Mouse (Mus musculus): ENCODE data around the gene Dock7.

- no peak for TF ChIP-seq CTCF (IDR thresholded peaks at IDR 0.05; ENCODE audit: low read depth, low read length)
- TF ChIP-seq POLR2A (IDR thresholded peaks at IDR 0.05; ENCODE audit: borderline replicate concordance, low read depth, low read length): no peak
Observed at GRCm38 (mm10) chr4:99161457-99161971, 40.8 kb upstream of the Dock7 start.

All from bone marrow macrophage, adult 2 months (primary cell).